Mouse (Mus musculus): ENCODE results near the gene Prpf38a. TPM values are rescaled to one million over a fixed set of nuclear protein-coding genes. Genes with fewer than 3 reads are reported as not detected.

The Prpf38a gene
- polyA plus RNA-seq, 1 experiment from 2014 or later: 90.6 TPM

DNA sequence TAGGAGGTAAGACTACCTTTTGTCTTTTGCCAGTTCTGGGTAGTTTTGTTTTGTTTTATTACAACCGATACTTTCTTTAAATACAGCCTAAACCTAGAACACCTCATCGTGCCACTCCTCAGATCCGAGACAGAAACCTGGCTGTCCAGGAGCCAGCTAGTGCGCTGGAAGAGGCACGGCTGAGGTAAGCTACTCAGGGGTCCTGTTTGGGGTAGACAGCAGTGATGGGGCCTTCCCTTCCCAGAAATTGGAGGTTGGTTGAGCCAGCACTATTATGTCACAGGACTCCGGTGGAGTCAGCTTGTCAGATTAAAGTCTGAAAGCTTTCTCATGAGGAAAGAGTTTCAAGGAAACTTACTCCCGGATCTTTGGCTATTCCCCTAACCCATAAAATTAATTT, 22.7 kb upstream of the Prpf38a start:
- no peaks in the 10 kb centered on the region for H3K36me3 ChIP-seq (ENCODE audit: control insufficient read depth, insufficient read depth)
- 92% methylated on average over 7 of the region's 7 CpGs for WGBS
- no peak for ATAC-seq
- H3K4me3 ChIP-seq (replicated peaks; ENCODE audit: low read length): no peak overlapping the region
- no peaks in the 10 kb centered on the region for H3K27me3 ChIP-seq (replicated peaks; ENCODE audit: control insufficient read depth, insufficient read depth, low read length)
- no peaks in the 10 kb centered on the region for H3K9me3 ChIP-seq (ENCODE audit: control insufficient read depth, low read length)
- no peaks in the 10 kb centered on the region for H3K4me1 ChIP-seq (replicated peaks; ENCODE audit: control insufficient read depth, insufficient read depth, low read length)
- no peak overlapping the region for H3K27ac ChIP-seq (ENCODE audit: low read length)
- H3K4me2 ChIP-seq (ENCODE audit: low read length): no peak overlapping the region
- no peak overlapping the region for H3K9ac ChIP-seq (replicated peaks; ENCODE audit: low read depth, low read length)

GRCm38 (mm10) chr4:108598306-108598705, 19.2 kb upstream of the Prpf38a start:
- 89% methylated on average over 4 of the region's 4 CpGs for WGBS
- Histone ChIP-seq H3K9ac (replicated peaks; ENCODE audit: low read depth, low read length) (no peak overlapping the region), H3K27ac (ENCODE audit: low read length) (no peak overlapping the region), H3K27me3 (replicated peaks; ENCODE audit: control insufficient read depth, insufficient read depth, low read length) (no peaks in the 10 kb centered on the region), H3K36me3 (ENCODE audit: control insufficient read depth, insufficient read depth) (no peaks in the 10 kb centered on the region), H3K9me3 (ENCODE audit: control insufficient read depth, low read length) (no peaks in the 10 kb centered on the region), H3K4me1 (replicated peaks; ENCODE audit: control insufficient read depth, insufficient read depth, low read length) (no peaks in the 10 kb centered on the region), H3K4me3 (replicated peaks; ENCODE audit: low read length) (no peak overlapping the region), H3K4me2 (ENCODE audit: low read length) (no peak overlapping the region)
- no peak for ATAC-seq

GRCm38 (mm10) chr4:108595785-108596184, 16.6 kb upstream of the Prpf38a start:
- H3K9me3 ChIP-seq (ENCODE audit: control insufficient read depth, low read length): no peaks in the 10 kb centered on the region
- ATAC-seq: no peak
- H3K4me2 ChIP-seq (ENCODE audit: low read length): no peak overlapping the region
- H3K4me1 ChIP-seq (replicated peaks; ENCODE audit: control insufficient read depth, insufficient read depth, low read length): no peaks in the 10 kb centered on the region
- no peaks in the 10 kb centered on the region for H3K36me3 ChIP-seq (ENCODE audit: control insufficient read depth, insufficient read depth)
- H3K27me3 ChIP-seq (replicated peaks; ENCODE audit: control insufficient read depth, insufficient read depth, low read length): no peaks in the 10 kb centered on the region
- H3K27ac ChIP-seq (ENCODE audit: low read length): no peak overlapping the region
- 100% methylated on average over 1 of the region's 1 CpGs for WGBS
- H3K4me3 ChIP-seq (replicated peaks; ENCODE audit: low read length): no peak overlapping the region
- H3K9ac ChIP-seq (replicated peaks; ENCODE audit: low read depth, low read length): no peak overlapping the region

GRCm38 (mm10) chr4:108593376-108593775, 14.2 kb upstream of the Prpf38a start:
- Histone ChIP-seq H3K36me3 (ENCODE audit: control insufficient read depth, insufficient read depth) (no peaks in the 10 kb centered on the region), H3K27me3 (replicated peaks; ENCODE audit: control insufficient read depth, insufficient read depth, low read length) (no peaks in the 10 kb centered on the region), H3K4me1 (replicated peaks; ENCODE audit: control insufficient read depth, insufficient read depth, low read length) (no peaks in the 10 kb centered on the region), H3K9me3 (ENCODE audit: control insufficient read depth, low read length) (no peaks in the 10 kb centered on the region), H3K27ac (ENCODE audit: low read length) (no peak overlapping the region), H3K4me3 (replicated peaks; ENCODE audit: low read length) (no peak overlapping the region), H3K4me2 (ENCODE audit: low read length) (no peak overlapping the region), H3K9ac (replicated peaks; ENCODE audit: low read depth, low read length) (no peak overlapping the region)
- no peak for ATAC-seq
- 93% methylated on average over 2 of the region's 2 CpGs for WGBS

- peaks cover 4% of the 10 kb centered on the region; the same call in 1 of the 2 replicates for H3K36me3 ChIP-seq (ENCODE audit: control insufficient read depth, insufficient read depth)
- H3K9ac ChIP-seq (replicated peaks; ENCODE audit: low read depth, low read length): peak overlapping the region; percentile 57
- H3K9me3 ChIP-seq (ENCODE audit: control insufficient read depth, low read length): no peaks in the 10 kb centered on the region
- H3K4me1 ChIP-seq (replicated peaks; ENCODE audit: control insufficient read depth, insufficient read depth, low read length): peaks cover 20% of the 10 kb centered on the region
- WGBS: under 1% methylated on average over 16 of the region's 16 CpGs
- H3K27me3 ChIP-seq (replicated peaks; ENCODE audit: control insufficient read depth, insufficient read depth, low read length): no peaks in the 10 kb centered on the region
- peak overlapping the region; percentile 72 for H3K4me3 ChIP-seq (replicated peaks; ENCODE audit: low read length)
- peak overlapping the region; percentile 96 for H3K4me2 ChIP-seq (ENCODE audit: low read length)
- no peak overlapping the region for H3K27ac ChIP-seq (ENCODE audit: low read length)
- ATAC-seq: no peak
These were observed 741 bp upstream of the Prpf38a start for GRCm38 (mm10) chr4:108579743-108580411.

GRCm38 (mm10) chr4:108572644-108573043, 6.5 kb downstream of the Prpf38a start:
- ATAC-seq: no peak
- H3K9ac ChIP-seq (replicated peaks; ENCODE audit: low read depth, low read length): no peak overlapping the region
- H3K27me3 ChIP-seq (replicated peaks; ENCODE audit: control insufficient read depth, insufficient read depth, low read length): no peaks in the 10 kb centered on the region
- no peaks in the 10 kb centered on the region for H3K9me3 ChIP-seq (ENCODE audit: control insufficient read depth, low read length)
- H3K4me2 ChIP-seq (ENCODE audit: low read length): no peak overlapping the region
- H3K4me3 ChIP-seq (replicated peaks; ENCODE audit: low read length): no peak overlapping the region
- WGBS: 96% methylated on average over 3 of the region's 3 CpGs
- H3K4me1 ChIP-seq (replicated peaks; ENCODE audit: control insufficient read depth, insufficient read depth, low read length): peaks cover 6% of the 10 kb centered on the region
- peaks cover 20% of the 10 kb centered on the region for H3K36me3 ChIP-seq (ENCODE audit: control insufficient read depth, insufficient read depth)
- H3K27ac ChIP-seq (ENCODE audit: low read length): no peak overlapping the region

DNA sequence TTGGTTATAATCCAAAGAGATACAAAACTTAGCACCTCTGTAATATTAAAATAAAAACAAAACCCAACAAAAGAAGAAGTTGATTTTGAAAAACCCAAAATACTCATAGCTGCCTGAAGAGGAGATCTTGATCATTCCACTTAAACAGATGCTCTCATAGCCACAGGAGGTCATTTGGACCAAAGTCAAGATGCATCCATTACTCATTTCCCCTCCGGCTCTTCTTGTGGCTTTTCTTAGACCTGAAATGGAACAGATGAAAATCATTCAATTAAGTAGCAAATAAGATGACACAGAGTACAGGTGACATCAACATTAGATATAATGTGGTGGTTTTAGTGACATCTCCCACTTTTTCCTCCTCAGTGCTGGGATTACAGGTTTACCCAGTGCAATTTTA, 14.1 kb downstream of the Prpf38a start:
- no peaks in the 10 kb centered on the region for H3K4me1 ChIP-seq (replicated peaks; ENCODE audit: control insufficient read depth, insufficient read depth, low read length)
- no peak overlapping the region for H3K9ac ChIP-seq (replicated peaks; ENCODE audit: low read depth, low read length)
- H3K27me3 ChIP-seq (replicated peaks; ENCODE audit: control insufficient read depth, insufficient read depth, low read length): no peaks in the 10 kb centered on the region
- H3K27ac ChIP-seq (ENCODE audit: low read length): no peak overlapping the region
- H3K4me3 ChIP-seq (replicated peaks; ENCODE audit: low read length): no peak overlapping the region
- no peaks in the 10 kb centered on the region for H3K9me3 ChIP-seq (ENCODE audit: control insufficient read depth, low read length)
- H3K4me2 ChIP-seq (ENCODE audit: low read length): no peak overlapping the region
- 81% methylated on average over 1 of the region's 1 CpGs for WGBS
- ATAC-seq: no peak
- peaks cover 32% of the 10 kb centered on the region for H3K36me3 ChIP-seq (ENCODE audit: control insufficient read depth, insufficient read depth)

- Histone ChIP-seq H3K9me3 (ENCODE audit: control insufficient read depth, low read length) (no peaks in the 10 kb centered on the region), H3K27me3 (replicated peaks; ENCODE audit: control insufficient read depth, insufficient read depth, low read length) (no peaks in the 10 kb centered on the region), H3K4me1 (replicated peaks; ENCODE audit: control insufficient read depth, insufficient read depth, low read length) (no peaks in the 10 kb centered on the region), H3K9ac (replicated peaks; ENCODE audit: low read depth, low read length) (no peak overlapping the region), H3K4me3 (replicated peaks; ENCODE audit: low read length) (no peak overlapping the region), H3K36me3 (ENCODE audit: control insufficient read depth, insufficient read depth) (peaks cover 12% of the 10 kb centered on the region), H3K4me2 (ENCODE audit: low read length) (no peak overlapping the region), H3K27ac (ENCODE audit: low read length) (no peak overlapping the region)
- 94% methylated on average over 2 of the region's 2 CpGs for WGBS
- ATAC-seq: no peak
These were observed 39.4 kb downstream of the Prpf38a start for GRCm38 (mm10) chr4:108539701-108540100.

Measured in forebrain, embryonic 16.5 days (tissue).